Mouse (Mus musculus) heart, postnatal 0 days (tissue): ENCODE measurements around the gene Rnf34. TPM values are rescaled to one million over a fixed set of nuclear protein-coding genes. Genes with fewer than 3 reads are reported as not detected.

Experiments used
- ATAC-seq: fragments of 200-750 bp; cut with Nextera tagmentation; 2 replicates; pipeline ENCODE4 v1.8.0; 2017; ENCODE audit warnings: low read depth, moderate number of reproducible peaks, moderate library complexity; ENCODE audit not compliant: insufficient read depth
- DNase-seq: peaks from one replicate; pipeline ENCODE4 v3.0.0-alpha.2; 2016; ENCODE audit warnings: low spot score
- H3K27ac ChIP-seq: fragments of 300-500 bp; sonication (generic); 2 replicates; pipeline ENCODE4 v1.5.1; 2014; ENCODE audit warnings: low read depth, mild to moderate bottlenecking
- H3K27me3 ChIP-seq: fragments of 300-500 bp; sonication (generic); 2 replicates; pipeline ENCODE4 v1.6.1; 2014; ENCODE audit warnings: low read length, mixed read lengths; ENCODE audit not compliant: control insufficient read depth, insufficient read depth
- H3K36me3 ChIP-seq: fragments of 300-500 bp; sonication (generic); replicated peaks from 2 replicates; pipeline ENCODE4 v1.6.1; 2014; ENCODE audit warnings: low read length, mixed read lengths; ENCODE audit not compliant: control insufficient read depth, insufficient read depth
- H3K4me1 ChIP-seq: fragments of 300-500 bp; sonication (generic); 2 replicates; pipeline ENCODE4 v1.6.1; 2014; ENCODE audit warnings: antibody characterized with exemption; ENCODE audit not compliant: control insufficient read depth, insufficient read depth
- H3K4me2 ChIP-seq: fragments of 300-500 bp; sonication (generic); 2 replicates; pipeline ENCODE4 v1.6.1; 2014; ENCODE audit warnings: low read depth, mild to moderate bottlenecking, low read length, moderate library complexity
- H3K4me3 ChIP-seq: fragments of 300-500 bp; sonication (generic); 2 replicates; pipeline ENCODE4 v1.5.1; 2014; ENCODE audit warnings: low read depth, low read length
- H3K9ac ChIP-seq: fragments of 300-500 bp; sonication (generic); replicated peaks from 2 replicates; pipeline ENCODE4 v1.6.1; 2014; ENCODE audit warnings: low read depth, low read length, mixed read lengths
- H3K9me3 ChIP-seq: fragments of 300-500 bp; sonication (generic); replicated peaks from 2 replicates; pipeline ENCODE4 v1.6.1; 2016; ENCODE audit warnings: low read length; ENCODE audit not compliant: control insufficient read depth
- CTCF ChIP-seq: IDR thresholded peaks from 2 replicates; pipeline ENCODE4 v1.5.1; 2016; ENCODE audit warnings: antibody characterized with exemption, control low read depth, low read depth
- EP300 ChIP-seq: IDR thresholded peaks from 2 replicates; pipeline ENCODE4 v1.6.1; 2016; ENCODE audit warnings: antibody characterized with exemption, low read depth
- WGBS: fragments of 180-500 bp; shearing (Covaris S2); extraction: QIAGEN DNeasy Blood & Tissue Kit; methylation state at CpG from one replicate; pipeline ENCODE4 v1.1.7; 2014; 5-methylcytosine and 5-hydroxymethylcytosine counted together
- polyA plus RNA-seq: library from polyadenylated mRNA; unstranded; fragments of >200 nt; fragmentation: Nextera tagmentation; extraction: Ambion mirVana; gene quantifications from 2 replicates; pipeline ENCODE4 v1.2.1, GENCODE M21; 2015
- total RNA-seq: library from RNA; depleted of rRNA; stranded (reverse); fragments of >200 nt; gene quantifications from 2 replicates; pipeline ENCODE4 v1.2.3, GENCODE M21; 2014; ENCODE audit warnings: low replicate concordance

Rnf34 gene
- total and polyA plus RNA-seq, 2 experiments from 2014 or later, result 23.4 to 28.4 TPM

DNA sequence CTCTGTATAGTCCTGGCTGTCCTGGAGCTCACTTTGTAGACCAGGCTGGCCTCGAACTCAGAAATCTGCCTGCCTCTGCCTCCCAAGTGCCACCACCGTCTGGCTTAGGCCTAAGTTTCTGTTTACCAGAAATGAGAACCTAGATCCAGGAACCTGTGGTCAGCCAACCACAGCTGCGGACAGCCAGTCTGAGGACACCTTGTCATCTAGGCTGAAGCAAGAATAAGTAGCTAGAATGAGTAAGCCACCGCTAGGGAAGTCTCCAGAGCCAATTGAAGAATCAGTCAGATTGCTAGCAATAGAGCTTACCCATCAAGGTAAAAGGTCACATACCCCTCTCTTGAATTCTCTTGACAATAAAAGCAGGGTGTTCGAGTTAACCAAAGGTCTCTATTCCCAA lies 6.0 kb upstream of the Rnf34 start:
- no peak for DNase-seq
- 76% methylated on average over 5 of the region's 5 CpGs for WGBS
- no peak overlapping the region for H3K4me3 ChIP-seq
- H3K9ac ChIP-seq, result no peak overlapping the region
- TF ChIP-seq EP300, result no peak
- TF ChIP-seq CTCF, result no peak
- H3K9me3 ChIP-seq, result no peaks in the 10 kb centered on the region
- H3K27ac ChIP-seq, result no peak overlapping the region
- H3K36me3 ChIP-seq, result no peaks in the 10 kb centered on the region
- no peak for ATAC-seq
- no peak overlapping the region for H3K4me2 ChIP-seq
- no peaks in the 10 kb centered on the region for H3K27me3 ChIP-seq
- H3K4me1 ChIP-seq, result no peaks in the 10 kb centered on the region

DNA sequence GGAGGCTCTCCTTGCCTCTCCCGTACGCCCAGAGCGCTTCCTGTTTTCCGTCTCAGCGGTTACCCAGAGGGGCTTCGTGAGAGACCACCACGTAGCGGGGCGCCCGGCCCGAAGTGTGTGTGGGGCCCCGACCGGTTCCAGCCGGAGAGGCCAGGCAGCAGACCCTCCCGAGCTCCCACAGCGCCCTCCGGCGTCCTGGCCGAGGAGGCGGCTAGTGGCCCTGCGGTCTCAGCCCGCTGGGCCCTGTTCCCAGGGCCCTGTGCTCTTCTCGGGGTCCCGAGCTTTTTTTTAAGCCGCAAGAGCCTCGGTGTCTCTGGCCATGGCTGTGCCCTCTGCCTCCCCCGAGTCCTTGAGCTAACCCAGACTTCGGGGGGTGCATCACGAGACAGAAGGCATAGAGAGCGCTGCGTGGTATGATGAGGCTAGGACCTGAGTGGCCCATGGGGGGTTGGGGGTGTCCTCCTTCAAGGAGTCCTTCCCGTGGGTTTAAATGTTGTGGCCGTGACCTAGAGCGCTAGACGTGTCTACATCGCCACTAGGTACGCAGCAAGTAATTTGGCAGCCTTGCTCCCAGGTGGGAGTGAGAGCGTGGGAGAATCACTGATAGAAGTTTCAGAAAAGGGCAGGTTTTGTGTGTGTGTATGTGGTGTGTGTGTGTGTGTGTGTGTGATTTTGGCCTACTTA lies 613 bp downstream of the Rnf34 start:
- Histone ChIP-seq H3K36me3 (no peaks in the 10 kb centered on the region), H3K4me1 (peaks cover 9% of the 10 kb centered on the region; the same call in 1 of the 2 replicates), H3K9me3 (no peaks in the 10 kb centered on the region), H3K4me3 (peak overlapping the region; percentile 94), H3K4me2 (peak overlapping the region; percentile 96), H3K27me3 (no peaks in the 10 kb centered on the region), H3K27ac (peak overlapping the region; percentile 98), H3K9ac (peak overlapping the region; percentile 94)
- TF ChIP-seq EP300 (peak; percentile 24; the same call in 1 of the 2 replicates), CTCF (peak; percentile 33)
- peak; percentile 81 for ATAC-seq
- DNase-seq, result peak; percentile 23
- under 1% methylated on average over 37 of the region's 38 CpGs for WGBS

DNA sequence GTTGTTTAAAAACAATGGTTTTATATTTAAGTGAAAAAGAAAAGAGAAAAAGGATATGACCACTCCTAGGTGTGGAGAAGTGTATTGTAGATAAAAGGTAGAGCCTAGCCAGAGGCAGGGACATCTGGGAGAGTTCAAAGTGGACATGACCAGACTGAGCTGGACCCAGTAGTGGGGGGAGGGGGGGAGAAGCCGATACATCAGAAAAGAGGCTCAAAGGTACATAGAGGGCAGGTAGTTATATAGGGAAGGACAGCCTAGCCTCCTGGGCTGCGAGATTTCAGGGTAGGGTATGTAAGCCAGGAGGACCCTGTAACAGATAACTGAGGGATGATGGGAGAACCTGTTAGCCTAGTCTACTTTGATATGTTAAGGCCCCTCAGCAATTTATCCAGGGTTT lies 2.8 kb downstream of the Rnf34 start:
- peaks cover 9% of the 10 kb centered on the region; the same call in 1 of the 2 replicates for H3K4me1 ChIP-seq
- H3K4me2 ChIP-seq, result no peak overlapping the region
- H3K9me3 ChIP-seq, result no peaks in the 10 kb centered on the region
- DNase-seq (no peak), ATAC-seq (no peak)
- no peaks in the 10 kb centered on the region for H3K36me3 ChIP-seq
- H3K27me3 ChIP-seq, result no peaks in the 10 kb centered on the region
- no peak overlapping the region for H3K27ac ChIP-seq
- H3K4me3 ChIP-seq, result no peak overlapping the region
- 69% methylated on average over 2 of the region's 2 CpGs for WGBS
- no peak for TF ChIP-seq EP300
- H3K9ac ChIP-seq, result no peak overlapping the region

DNA sequence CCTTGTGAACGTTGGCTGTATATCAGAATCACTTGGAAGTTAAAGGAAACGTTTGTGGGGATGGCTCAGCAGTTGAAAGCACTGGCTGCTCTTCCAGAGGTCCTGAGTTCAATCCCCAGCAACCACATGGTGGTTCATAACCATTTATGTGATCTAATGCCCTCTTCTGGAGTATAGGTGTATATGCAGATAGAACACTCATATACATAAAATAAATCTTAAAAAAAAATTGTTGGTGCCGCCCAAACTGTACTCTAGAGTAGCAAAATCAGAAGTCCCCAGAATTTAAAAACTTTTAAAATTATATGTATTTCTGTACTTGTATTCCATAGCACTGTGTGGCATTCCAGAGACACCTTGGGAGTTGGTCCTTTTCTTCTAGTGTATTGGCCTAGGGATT lies 6.0 kb downstream of the Rnf34 start:
- TF ChIP-seq CTCF (no peak), EP300 (no peak)
- H3K4me3 ChIP-seq, result no peak overlapping the region
- H3K27me3 ChIP-seq, result no peaks in the 10 kb centered on the region
- no peaks in the 10 kb centered on the region for H3K36me3 ChIP-seq
- no peak overlapping the region for H3K9ac ChIP-seq
- DNase-seq (no peak), ATAC-seq (no peak)
- no peaks in the 10 kb centered on the region for H3K9me3 ChIP-seq
- peaks cover 8% of the 10 kb centered on the region; the same call in 1 of the 2 replicates for H3K4me1 ChIP-seq
- no peak overlapping the region for H3K27ac ChIP-seq
- 69% methylated on average over 3 of the region's 3 CpGs for WGBS
- H3K4me2 ChIP-seq, result no peak overlapping the region

DNA sequence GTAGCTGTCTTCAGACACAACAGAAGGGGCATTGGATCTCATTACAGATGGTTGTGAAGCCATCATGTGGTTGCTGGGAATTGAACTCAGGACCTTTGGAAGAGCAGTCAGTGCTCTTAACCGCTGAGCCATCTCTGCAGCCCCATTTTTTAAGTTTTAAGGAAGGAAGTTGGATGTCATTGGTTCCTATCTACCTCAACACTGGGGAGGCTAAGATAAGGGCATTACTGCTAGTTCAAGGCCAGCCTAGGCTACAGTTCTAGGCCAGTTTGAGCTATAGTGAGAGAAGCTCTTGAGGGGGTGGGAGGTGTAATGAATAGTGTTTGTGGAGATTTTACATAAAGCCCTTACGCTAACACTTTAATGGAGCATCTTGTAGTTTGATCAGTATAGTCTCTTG lies 13.2 kb downstream of the Rnf34 start:
- DNase-seq (no peak), ATAC-seq (no peak)
- Histone ChIP-seq H3K9me3 (no peaks in the 10 kb centered on the region), H3K9ac (no peak overlapping the region), H3K4me1 (no peaks in the 10 kb centered on the region), H3K36me3 (peaks cover 54% of the 10 kb centered on the region), H3K4me3 (no peak overlapping the region), H3K27ac (no peak overlapping the region), H3K27me3 (no peaks in the 10 kb centered on the region), H3K4me2 (no peak overlapping the region)
- 88% methylated on average over 2 of the region's 2 CpGs for WGBS
- TF ChIP-seq EP300 (no peak), CTCF (no peak)

DNA sequence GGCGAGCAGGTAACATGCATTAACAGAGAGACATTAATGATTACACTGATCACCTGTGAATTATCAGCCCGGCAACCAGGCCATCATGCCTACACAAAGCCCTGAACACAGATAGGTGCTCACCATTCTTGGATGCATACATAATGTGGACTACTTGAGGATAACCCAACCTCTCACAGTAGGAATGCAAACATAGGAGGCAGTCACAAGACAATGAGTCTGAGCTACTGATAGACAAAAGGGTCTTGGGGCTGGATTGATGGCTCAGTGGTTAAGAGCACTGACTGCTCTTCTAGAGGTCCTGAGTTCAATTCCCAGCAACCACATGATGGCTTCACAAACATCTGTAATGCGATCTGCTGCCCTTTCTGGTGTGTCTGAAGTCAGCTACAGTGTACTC lies 22.8 kb downstream of the Rnf34 start:
- Histone ChIP-seq H3K4me2 (no peak overlapping the region), H3K27ac (no peak overlapping the region), H3K4me1 (no peaks in the 10 kb centered on the region), H3K9ac (no peak overlapping the region), H3K9me3 (no peaks in the 10 kb centered on the region), H3K27me3 (no peaks in the 10 kb centered on the region), H3K36me3 (peaks cover 68% of the 10 kb centered on the region), H3K4me3 (no peak overlapping the region)
- ATAC-seq (no peak), DNase-seq (no peak)
- 94% methylated on average over 3 of the region's 3 CpGs for WGBS
- TF ChIP-seq EP300, result no peak
- no peak for TF ChIP-seq CTCF
